28 mouse cellular contexts compared by ENCODE assay signal in genomic region chr17:36781533-36781932, GRCm38 (mm10). TPM values are rescaled to one million over a fixed set of nuclear protein-coding genes. Genes with fewer than 3 reads are reported as not detected.
DNase-seq lines count a peak whose midpoint lies in the region; ATAC-seq and TF ChIP-seq lines count a peak whose summit lies in the region.
"Had no signal": no experiment of that assay in that cellular context is flagged by ENCODE, and none has a peak within 500 bp of the region (broad histone marks: within the 10 kb centered on the region; RNA-seq: fewer than 3 reads in every experiment).

No protein-coding gene starts in this region.

- H3K9ac ChIP-seq in heart, embryonic 16.5 days (ENCODE audit: low read length), result no peak overlapping the region
- H3K9ac ChIP-seq in heart, adult 2 months (ENCODE audit: low read depth, low read length), result no peak overlapping the region
- H3K9ac ChIP-seq: embryonic facial prominence, embryonic 13.5 days; embryonic facial prominence, embryonic 15.5 days; forebrain, embryonic 13.5 days; forebrain, embryonic 15.5 days; forebrain, postnatal 0 days had no signal

- WGBS in heart, embryonic 16.5 days, result 46% methylated on average over 3 of the region's 3 CpGs
- WGBS in heart, adult 2 months, result 23% methylated on average over 3 of the region's 3 CpGs
- WGBS in lung, adult 2 months, result 52% methylated on average over 3 of the region's 3 CpGs

- no peak for TF ChIP-seq POLR2A in heart, adult 2 months (IDR thresholded peaks at IDR 0.05; ENCODE audit: insufficient read depth, low read depth, low read length)
- no peak for TF ChIP-seq POLR2A in lung, adult 2 months (IDR thresholded peaks at IDR 0.05; ENCODE audit: borderline replicate concordance, extremely low read depth, low read depth, low read length)

- no peaks in the 10 kb centered on the region for H3K9me3 ChIP-seq in heart, embryonic 16.5 days (replicated peaks; ENCODE audit: control insufficient read depth, low read length)
- H3K9me3 ChIP-seq: embryonic facial prominence, embryonic 13.5 days; embryonic facial prominence, embryonic 15.5 days; forebrain, embryonic 13.5 days; forebrain, embryonic 15.5 days had no signal

- H3K79me2 ChIP-seq in heart, adult 2 months (replicated peaks; ENCODE audit: control insufficient read depth, insufficient read depth, low read length), result no peaks in the 10 kb centered on the region

- H3K36me3 ChIP-seq in heart, embryonic 16.5 days (ENCODE audit: control insufficient read depth, insufficient read depth), result no peaks in the 10 kb centered on the region
- H3K36me3 ChIP-seq in heart, adult 2 months (ENCODE audit: control insufficient read depth, insufficient read depth, low read length), result no peaks in the 10 kb centered on the region
- H3K36me3 ChIP-seq: embryonic facial prominence, embryonic 13.5 days; embryonic facial prominence, embryonic 15.5 days; forebrain, embryonic 15.5 days had no signal

- intact Hi-C loops in heart, adult 2 months (cut with DNase I), result no loop called here

- no peak overlapping the region for H3K4me2 ChIP-seq in heart, embryonic 16.5 days (ENCODE audit: low read depth, low read length)
- H3K4me2 ChIP-seq: embryonic facial prominence, embryonic 13.5 days; embryonic facial prominence, embryonic 15.5 days; forebrain, embryonic 13.5 days; forebrain, embryonic 15.5 days had no signal

- H3K27ac ChIP-seq in heart, embryonic 16.5 days (ENCODE audit: low read length), result no peak overlapping the region
- H3K27ac ChIP-seq in heart, adult 2 months, result no peak overlapping the region
- H3K27ac ChIP-seq: embryonic facial prominence, embryonic 13.5 days; embryonic facial prominence, embryonic 15.5 days; forebrain, embryonic 13.5 days; forebrain, embryonic 15.5 days had no signal

- no peak overlapping the region for H3K4me3 ChIP-seq in heart, embryonic 16.5 days (ENCODE audit: low read length)
- H3K4me3 ChIP-seq in heart, adult 2 months, result no peak overlapping the region
- H3K4me3 ChIP-seq in lung, adult 2 months (replicated peaks; ENCODE audit: extremely low read depth, low read depth, low read length), result no peak overlapping the region
- H3K4me3 ChIP-seq: embryonic facial prominence, embryonic 13.5 days; embryonic facial prominence, embryonic 15.5 days; forebrain, embryonic 13.5 days; forebrain, embryonic 15.5 days had no signal

- no peak for DNase-seq in heart, adult 2 months
- peak; percentile 0 for DNase-seq in 3T3-L1 (ENCODE audit: low read depth, low spot score)
- peak; percentile 68 for DNase-seq in testis, postnatal 14 days (ENCODE audit: low spot score)
- DNase-seq in lung, adult 2 months, result no peak
- DNase-seq: adrenal gland, adult 2 months; adrenal gland, postnatal 10 days; adrenal gland, postnatal 25 days; cerebellum, adult 11 months; cerebellum, adult 18-20 months; cerebellum, adult 8-10 months; cerebellum, adult 9-11 months; cerebellum, postnatal 14 days; cerebellum, postnatal 36 days; embryo, embryonic 11 days; forebrain, postnatal 0 days had no signal

- no peaks in the 10 kb centered on the region for H3K27me3 ChIP-seq in heart, embryonic 16.5 days (ENCODE audit: control insufficient read depth, insufficient read depth, low read length)
- H3K27me3 ChIP-seq in heart, adult 2 months (ENCODE audit: control insufficient read depth, insufficient read depth, low read length), result no peaks in the 10 kb centered on the region
- H3K27me3 ChIP-seq: embryonic facial prominence, embryonic 13.5 days; embryonic facial prominence, embryonic 15.5 days; forebrain, embryonic 13.5 days; forebrain, embryonic 15.5 days had no signal

- peak; percentile 60; the same call in 1 of the 2 replicates for ATAC-seq in heart, embryonic 16.5 days (replicated peaks; ENCODE audit: extremely low read depth, insufficient read depth, low FRiP score)
- ATAC-seq: forebrain, embryonic 13.5 days; forebrain, embryonic 15.5 days; forebrain, postnatal 0 days had no signal

- H3K4me1 ChIP-seq in heart, embryonic 16.5 days (ENCODE audit: control insufficient read depth, insufficient read depth, low read length), result no peaks in the 10 kb centered on the region
- H3K4me1 ChIP-seq in heart, adult 2 months (ENCODE audit: control insufficient read depth, insufficient read depth, low read length), result no peaks in the 10 kb centered on the region
- no peaks in the 10 kb centered on the region for H3K4me1 ChIP-seq in lung, adult 2 months (ENCODE audit: control insufficient read depth, insufficient read depth, low read length)
- H3K4me1 ChIP-seq: embryonic facial prominence, embryonic 13.5 days; embryonic facial prominence, embryonic 15.5 days; forebrain, embryonic 13.5 days; forebrain, embryonic 15.5 days had no signal

- TF ChIP-seq CTCF in heart, adult 2 months (IDR thresholded peaks at IDR 0.05), result no peak
- no peak for TF ChIP-seq CTCF in lung, adult 2 months (IDR thresholded peaks at IDR 0.05; ENCODE audit: insufficient read depth, low read length)

- no peak for TF ChIP-seq EP300 in heart, adult 2 months (IDR thresholded peaks at IDR 0.05; ENCODE audit: insufficient read depth, low read depth, low read length)

RNA-seq across cellular contexts. Expression of gene H2-M10.5, which starts 8.8 kb away (rescaled TPM):
- not detected in 2 replicates for polyA plus RNA-seq in heart, embryonic 16.5 days (2015; fragmentation: Nextera tagmentation; extraction: Ambion mirVana)
- total RNA-seq in heart, adult 2 months (2021), result not detected
- polyA plus RNA-seq in heart, adult 2 months (2012; rRNA removed), result not detected in 2 replicates
- not detected in 2 replicates for polyA plus RNA-seq in lung, adult 2 months (2012; rRNA removed)
- total RNA-seq: adrenal gland, adult 2 months; adrenal gland, postnatal 10 days; adrenal gland, postnatal 25 days; adrenal gland, postnatal 4 days; common myeloid progenitor, adult 5-6 weeks; ES-E14; forebrain, postnatal 0 days; MEL had no signal
- polyA plus RNA-seq: adrenal gland, adult 2 months; brain, embryonic 14.5 days; C2C12; embryonic facial prominence, embryonic 11.5 days; embryonic facial prominence, embryonic 13.5 days; embryonic facial prominence, embryonic 15.5 days; forebrain, embryonic 11.5 days; forebrain, embryonic 13.5 days; forebrain, embryonic 15.5 days; forebrain, postnatal 0 days had no signal

RNA-seq across cellular contexts. Expression of gene H2-M10.6, which starts 30.4 kb away (rescaled TPM):
- polyA plus RNA-seq in heart, embryonic 16.5 days (2015; fragmentation: Nextera tagmentation; extraction: Ambion mirVana), result not detected in 2 replicates
- total RNA-seq in heart, adult 2 months (2021), result not detected
- not detected in 2 replicates for polyA plus RNA-seq in heart, adult 2 months (2012; rRNA removed)
- polyA plus RNA-seq in lung, adult 2 months (2012; rRNA removed), result not detected in 2 replicates
- total RNA-seq: adrenal gland, adult 2 months; adrenal gland, postnatal 10 days; adrenal gland, postnatal 25 days; adrenal gland, postnatal 4 days; common myeloid progenitor, adult 5-6 weeks; ES-E14; forebrain, postnatal 0 days; MEL had no signal
- polyA plus RNA-seq: adrenal gland, adult 2 months; brain, embryonic 14.5 days; C2C12; embryonic facial prominence, embryonic 11.5 days; embryonic facial prominence, embryonic 13.5 days; embryonic facial prominence, embryonic 15.5 days; forebrain, embryonic 11.5 days; forebrain, embryonic 13.5 days; forebrain, embryonic 15.5 days; forebrain, postnatal 0 days had no signal

RNA-seq across cellular contexts. Expression of gene Trim26, which starts 55.4 kb away (rescaled TPM):
- 23.5 and 23.7 TPM in 2 replicates for polyA plus RNA-seq in heart, embryonic 16.5 days (2015; fragmentation: Nextera tagmentation; extraction: Ambion mirVana)
- total RNA-seq in heart, adult 2 months (2021), result 10 to 100 TPM; 19.1 to 19.3 TPM
- 17.0 and 21.7 TPM in 2 replicates for polyA plus RNA-seq in heart, adult 2 months (2012; rRNA removed)
- 34.5 and 48.7 TPM in 2 replicates for polyA plus RNA-seq in lung, adult 2 months (2012; rRNA removed)

Comparison
In these comparisons a context has a peak if more than half of its experiments do, and no peak if none do; other contexts are left out.
1. DNase-seq: peak in 3T3-L1 (single experiment) and testis, postnatal 14 days (single experiment); none in heart, adult 2 months (0 of 2) and lung, adult 2 months (single experiment).